Mouse (Mus musculus): ENCODE measurements around the gene Carnmt1. TPM values are rescaled to one million over a fixed set of nuclear protein-coding genes. Genes with fewer than 3 reads are reported as not detected.

Carnmt1 gene
- polyA plus RNA-seq, 1 experiment = 7.8 TPM

DNA sequence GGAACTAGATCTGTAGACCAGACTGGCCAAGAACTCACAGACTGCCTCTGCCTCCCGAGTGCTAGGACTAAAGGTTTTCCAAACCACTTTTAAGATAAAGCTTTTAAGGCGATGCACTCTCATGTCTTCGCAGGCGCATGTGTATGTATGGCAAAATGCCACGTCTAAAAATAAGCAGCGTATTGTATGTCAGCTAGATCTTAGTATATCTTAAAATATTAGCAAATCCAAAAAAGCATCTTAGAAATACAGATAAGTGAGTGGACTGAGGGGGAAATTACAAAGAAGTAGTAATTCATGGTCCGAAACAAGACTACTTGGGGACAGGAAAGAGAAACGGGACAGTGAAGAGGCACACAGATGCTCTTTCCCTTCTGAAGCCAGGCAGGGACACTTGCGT is 41.0 kb downstream of the Carnmt1 start:
- no peak for DNase-seq (ENCODE audit: extremely low spot score in 1 of 2, low spot score in 1 of 2)

DNA sequence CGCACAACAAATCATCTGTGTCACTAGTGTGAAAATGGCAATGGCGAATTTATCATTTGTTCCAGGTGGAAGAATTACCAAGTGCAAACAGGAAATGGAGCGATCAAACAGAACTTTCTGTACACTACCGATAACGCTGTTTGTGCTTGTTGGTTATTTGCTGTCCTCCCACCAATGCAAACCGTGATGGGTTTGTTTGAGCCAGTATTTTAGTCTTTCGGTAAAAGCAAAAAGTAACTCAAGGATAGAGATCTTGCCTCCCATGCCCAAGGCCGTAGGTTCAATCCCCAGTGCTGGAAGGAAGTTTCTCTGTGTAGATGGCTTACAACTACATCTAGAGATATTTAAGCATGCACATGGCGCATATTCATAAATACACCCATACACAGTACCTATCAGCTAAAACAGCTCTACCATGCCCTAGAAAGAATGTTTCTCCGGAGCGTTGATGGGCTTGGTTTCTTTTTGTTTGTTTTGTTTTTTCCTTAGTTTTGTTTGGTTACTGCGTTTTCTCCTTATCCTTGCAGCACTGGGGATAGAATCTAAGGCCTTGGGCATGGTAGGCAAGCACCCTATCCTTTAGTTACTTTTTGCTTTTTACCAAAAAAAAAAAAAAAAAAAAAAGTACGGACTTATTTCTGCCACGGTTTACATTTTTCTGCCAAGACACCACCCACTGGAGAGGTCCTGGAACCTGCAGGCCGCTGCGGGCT is 41.7 kb downstream of the Carnmt1 start:
- no peak for DNase-seq (ENCODE audit: extremely low spot score in 1 of 2, low spot score in 1 of 2)

DNA sequence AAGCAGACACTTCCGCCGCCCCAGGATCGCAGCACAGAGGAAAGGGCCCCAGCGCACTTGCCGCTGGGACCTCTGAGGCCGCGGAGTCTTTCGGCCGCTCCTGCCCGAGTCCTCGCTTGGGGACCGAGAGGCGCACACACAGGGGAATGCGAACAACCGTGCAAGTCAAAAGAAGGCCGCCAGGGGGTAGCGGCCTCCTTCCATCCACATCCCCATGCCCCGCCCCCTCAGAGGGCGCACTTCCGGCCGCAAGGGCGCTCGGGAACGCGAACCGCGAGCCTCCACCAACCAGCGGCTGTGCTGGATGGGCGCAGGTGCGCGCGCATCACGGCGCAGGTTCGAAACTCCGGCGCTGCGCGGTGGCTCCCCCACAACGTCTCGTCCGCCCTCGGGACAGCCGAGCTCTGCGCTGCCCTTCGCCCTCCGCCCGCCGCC is 42.3 kb downstream of the Carnmt1 start, which contains the start of gene D030056L22Rik:
TSS of gene D030056L22Rik (plus strand) at position 328 of the 435 bp plus-strand sequence.
- peak; percentile 94 to 99 for DNase-seq (ENCODE audit: extremely low spot score in 1 of 2, low spot score in 1 of 2)

DNA sequence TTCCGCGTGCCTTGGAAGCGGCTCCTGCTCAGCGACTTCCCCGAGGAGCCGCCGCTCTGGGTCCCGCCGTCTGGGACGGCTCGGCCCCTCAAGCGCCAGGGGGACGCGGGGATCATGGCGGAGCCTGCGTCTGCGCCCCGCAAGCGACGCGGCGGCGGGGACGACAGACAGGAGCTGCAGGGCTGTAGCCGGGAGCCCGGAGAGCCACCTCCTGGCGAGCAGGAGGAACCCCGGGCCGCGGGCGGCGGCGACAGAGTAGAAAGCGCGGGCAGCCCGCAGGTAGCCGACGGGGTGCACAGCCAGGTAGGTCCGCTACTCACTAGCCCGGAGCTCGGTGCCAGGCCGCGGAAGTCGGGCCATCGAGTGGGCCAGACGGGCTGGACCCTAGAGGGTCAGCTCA is 42.8 kb downstream of the Carnmt1 start:
- peak in 1 of 2 experiments; percentile 55 for DNase-seq (ENCODE audit: extremely low spot score in 1 of 2, low spot score in 1 of 2)

DNA sequence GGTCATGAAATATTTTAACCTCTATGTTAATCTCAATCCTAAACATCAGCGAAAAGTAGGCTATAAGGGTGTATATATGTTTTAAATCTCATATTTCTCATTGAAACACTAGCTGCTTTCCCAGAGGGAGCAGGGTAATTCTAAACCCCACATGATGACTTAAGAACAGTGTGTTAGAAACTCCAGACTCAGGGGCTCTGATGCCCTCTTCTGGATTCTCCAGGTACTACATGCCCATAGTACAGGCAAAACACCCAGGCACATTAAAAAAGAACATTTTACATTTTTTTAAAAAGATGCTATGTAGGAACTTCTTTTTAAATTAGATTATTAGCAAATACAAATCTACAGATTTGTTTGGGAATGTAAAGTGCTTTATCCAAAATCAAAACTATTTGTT is 45.8 kb downstream of the Carnmt1 start:
- DNase-seq (ENCODE audit: extremely low spot score in 1 of 2, low spot score in 1 of 2) = peak; percentile 54 to 91

DNA sequence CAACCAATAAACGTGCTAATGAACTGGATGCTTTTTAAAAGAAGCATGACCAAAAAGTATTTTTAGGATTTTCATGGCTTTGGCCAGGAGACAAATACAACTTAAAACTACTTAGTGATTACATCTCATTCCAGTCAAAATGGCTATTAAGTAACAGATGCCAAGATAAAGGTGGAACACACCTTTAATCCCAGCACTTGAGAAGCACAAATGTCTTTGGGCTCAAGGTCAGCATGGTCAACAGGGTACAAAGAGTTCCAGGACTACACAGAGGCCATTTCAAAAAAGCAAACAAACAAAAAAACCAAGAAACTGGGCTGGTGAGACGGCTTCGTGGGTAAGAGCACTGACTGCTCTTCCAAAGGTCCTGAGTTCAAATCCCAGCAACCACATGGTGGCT is 49.8 kb downstream of the Carnmt1 start:
- no peak for DNase-seq (ENCODE audit: extremely low spot score in 1 of 2, low spot score in 1 of 2)

DNA sequence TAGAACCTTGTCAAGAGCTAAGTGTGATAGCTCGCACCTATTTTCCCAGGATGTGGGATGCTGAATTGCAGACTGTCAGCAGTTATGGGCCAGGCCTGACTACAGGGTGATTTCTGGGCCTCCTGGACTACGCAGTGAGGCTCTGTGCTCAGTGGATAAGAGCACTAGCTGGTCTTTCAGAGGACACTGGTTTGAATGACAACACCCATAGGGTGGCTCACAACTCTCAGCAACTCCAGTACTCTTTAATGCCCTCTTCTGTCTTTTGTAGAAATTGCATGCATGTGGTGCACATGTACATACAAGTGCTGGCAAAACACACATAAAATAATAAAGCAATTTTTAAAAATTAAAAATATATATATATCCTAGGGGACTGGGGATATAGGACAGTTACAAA is 54.6 kb downstream of the Carnmt1 start:
- no peak for DNase-seq (ENCODE audit: extremely low spot score in 1 of 2, low spot score in 1 of 2)

DNA sequence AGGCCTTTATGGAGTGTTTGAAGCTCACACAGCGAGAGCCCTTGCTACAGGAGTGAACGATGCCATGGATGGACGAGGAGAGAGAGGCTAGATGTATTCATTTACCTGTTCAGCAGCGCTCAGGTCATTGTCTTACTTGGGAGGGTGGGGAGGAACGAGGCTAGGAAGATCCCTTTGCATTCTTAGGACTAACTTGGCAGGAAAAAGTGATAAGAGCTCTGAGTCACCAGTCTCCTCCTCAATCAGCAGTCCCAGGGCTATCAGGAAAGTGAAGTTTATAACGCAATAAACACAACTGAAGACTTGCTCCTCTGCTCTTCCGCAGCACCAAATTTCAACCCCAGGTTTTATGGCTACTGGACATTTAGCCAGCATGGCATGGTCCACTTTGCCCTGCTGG is 59.7 kb downstream of the Carnmt1 start:
- DNase-seq (ENCODE audit: extremely low spot score in 1 of 2, low spot score in 1 of 2) = no peak

DNA sequence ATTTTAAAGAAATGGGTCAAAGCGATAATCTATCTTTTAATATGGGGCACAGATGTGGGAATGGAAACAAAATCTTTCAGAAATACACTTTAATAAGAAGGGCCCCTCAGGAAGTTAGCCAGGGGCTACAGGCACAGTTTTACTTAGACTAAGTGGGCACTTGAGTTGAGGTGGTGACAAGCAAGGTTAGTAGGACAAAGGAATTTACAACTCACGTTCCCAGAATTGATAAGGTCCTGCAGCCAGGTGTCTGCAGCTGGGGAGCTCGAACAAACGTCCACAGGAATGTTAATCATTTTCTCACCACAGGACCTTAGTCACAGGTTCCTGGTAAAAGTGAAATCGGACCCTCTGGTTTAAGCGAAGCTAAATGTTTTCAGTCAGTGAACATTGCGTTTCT is 60.5 kb downstream of the Carnmt1 start:
- no peak for DNase-seq (ENCODE audit: extremely low spot score in 1 of 2, low spot score in 1 of 2)

DNA sequence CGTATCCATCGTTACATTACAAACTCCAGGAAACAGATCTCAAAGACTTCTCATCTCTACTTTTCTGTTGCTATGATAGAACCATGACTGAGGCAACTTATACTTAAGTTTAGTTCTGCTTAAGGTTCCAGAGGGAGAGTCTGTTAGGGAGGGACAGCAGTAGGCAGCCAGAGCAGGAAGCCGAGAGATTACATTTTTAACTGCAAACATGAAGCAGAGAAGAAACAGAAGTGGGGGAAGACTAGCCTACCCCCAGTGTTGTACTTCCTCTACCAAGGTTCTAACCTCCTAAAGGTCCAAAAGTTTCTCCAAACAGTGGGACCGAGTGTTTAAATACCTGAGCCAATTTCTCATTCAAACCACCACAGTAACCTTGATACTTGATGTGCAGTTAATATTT is 65.3 kb downstream of the Carnmt1 start:
- DNase-seq (ENCODE audit: extremely low spot score in 1 of 2, low spot score in 1 of 2) = no peak

DNA sequence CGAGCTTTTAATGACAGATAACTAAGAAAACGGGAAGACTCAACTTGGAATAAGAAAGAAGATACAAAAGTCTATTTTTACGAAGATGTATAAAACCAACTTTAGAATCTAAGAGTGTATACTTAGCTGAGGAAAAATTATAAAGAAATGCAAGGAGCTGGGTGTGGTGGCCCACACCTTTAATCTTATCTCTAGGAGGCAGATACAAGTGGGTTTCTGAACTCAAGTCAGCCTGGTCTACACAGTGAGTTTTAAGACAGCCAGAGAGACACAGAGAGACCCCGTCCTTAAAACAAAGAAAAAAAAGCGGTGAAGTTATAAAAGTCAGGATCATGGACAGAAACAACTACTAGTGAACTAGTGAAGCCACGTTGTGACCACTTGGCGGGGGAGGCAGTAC is 68.6 kb downstream of the Carnmt1 start:
- no peak for DNase-seq (ENCODE audit: extremely low spot score in 1 of 2, low spot score in 1 of 2)

DNA sequence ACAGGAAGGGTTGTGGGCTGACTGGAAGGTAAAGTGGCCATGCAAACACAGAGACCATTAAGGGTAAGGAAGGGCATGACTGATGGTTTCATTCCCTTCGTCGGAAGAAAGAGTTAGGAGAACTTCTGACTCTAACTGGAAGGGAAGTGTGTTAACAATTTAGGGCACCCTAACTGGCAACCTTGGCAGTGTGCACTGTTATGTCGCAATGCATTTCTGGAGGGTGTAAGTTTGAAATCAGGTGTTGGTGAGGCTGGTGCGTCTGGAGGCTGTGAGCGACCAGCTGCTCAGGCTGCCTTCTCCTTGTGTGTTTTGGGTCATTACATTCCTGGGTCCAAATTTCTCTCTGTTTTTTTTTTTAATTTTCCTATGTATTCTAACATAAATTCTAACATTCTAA is 73.4 kb downstream of the Carnmt1 start:
- no peak for DNase-seq (ENCODE audit: extremely low spot score in 1 of 2, low spot score in 1 of 2)

DNA sequence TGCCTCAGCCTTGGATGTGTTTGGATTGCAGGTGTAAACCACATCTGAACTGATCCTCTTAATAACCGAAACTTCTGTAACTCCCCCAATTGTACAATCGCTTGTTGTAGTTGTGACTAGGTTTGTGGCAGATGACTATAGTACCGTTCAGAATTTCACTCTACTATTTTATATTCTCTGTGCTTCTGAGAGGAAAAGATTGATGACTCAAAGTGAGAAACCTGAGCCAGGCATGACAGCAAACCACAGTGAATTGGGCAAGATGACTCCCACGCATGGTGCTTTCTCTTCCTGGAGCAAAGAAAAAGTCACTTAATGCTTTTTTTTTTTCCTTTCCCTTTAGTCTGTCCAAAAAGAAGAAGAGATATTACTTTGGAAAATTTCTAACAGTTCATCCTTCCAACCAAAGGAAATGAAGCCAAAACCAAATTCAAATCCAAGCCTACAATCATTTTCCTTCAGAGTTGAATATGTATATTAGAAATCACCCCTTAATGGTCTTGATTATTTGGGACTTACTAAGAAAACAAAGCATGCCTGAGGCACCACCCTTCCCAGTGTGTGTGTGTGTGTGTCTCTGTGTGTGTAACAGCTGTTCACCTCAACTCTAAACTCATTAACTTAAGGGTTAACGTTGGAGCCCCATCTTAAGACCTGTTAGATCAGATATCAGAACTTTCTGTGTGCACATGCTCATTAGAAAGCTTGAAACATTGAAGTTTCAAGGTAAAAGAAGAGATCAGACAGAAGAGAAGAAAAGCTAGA is 76.2 kb downstream of the Carnmt1 start:
- peak in 1 of 2 experiments; percentile 23 for DNase-seq (ENCODE audit: extremely low spot score in 1 of 2, low spot score in 1 of 2)

DNA sequence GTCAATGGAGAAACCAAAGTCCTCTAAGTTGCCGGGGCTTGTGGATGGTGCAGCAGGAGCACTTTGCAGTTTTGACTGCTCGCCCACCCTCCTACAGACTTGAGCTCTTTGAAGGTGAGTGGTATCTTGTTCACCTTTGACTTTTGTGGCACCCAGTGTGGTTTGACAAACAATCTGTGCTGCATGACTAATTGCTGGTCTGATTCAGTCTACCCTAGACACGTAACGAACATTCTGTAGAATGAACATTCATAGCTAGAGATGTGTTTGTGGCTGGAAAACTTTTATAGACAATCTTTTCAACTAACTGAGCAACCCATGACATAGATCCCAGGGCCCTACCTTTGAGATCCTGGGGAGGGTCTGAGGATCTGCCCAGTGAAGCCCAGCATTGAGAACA is 76.8 kb downstream of the Carnmt1 start:
- no peak for DNase-seq (ENCODE audit: extremely low spot score in 1 of 2, low spot score in 1 of 2)

DNA sequence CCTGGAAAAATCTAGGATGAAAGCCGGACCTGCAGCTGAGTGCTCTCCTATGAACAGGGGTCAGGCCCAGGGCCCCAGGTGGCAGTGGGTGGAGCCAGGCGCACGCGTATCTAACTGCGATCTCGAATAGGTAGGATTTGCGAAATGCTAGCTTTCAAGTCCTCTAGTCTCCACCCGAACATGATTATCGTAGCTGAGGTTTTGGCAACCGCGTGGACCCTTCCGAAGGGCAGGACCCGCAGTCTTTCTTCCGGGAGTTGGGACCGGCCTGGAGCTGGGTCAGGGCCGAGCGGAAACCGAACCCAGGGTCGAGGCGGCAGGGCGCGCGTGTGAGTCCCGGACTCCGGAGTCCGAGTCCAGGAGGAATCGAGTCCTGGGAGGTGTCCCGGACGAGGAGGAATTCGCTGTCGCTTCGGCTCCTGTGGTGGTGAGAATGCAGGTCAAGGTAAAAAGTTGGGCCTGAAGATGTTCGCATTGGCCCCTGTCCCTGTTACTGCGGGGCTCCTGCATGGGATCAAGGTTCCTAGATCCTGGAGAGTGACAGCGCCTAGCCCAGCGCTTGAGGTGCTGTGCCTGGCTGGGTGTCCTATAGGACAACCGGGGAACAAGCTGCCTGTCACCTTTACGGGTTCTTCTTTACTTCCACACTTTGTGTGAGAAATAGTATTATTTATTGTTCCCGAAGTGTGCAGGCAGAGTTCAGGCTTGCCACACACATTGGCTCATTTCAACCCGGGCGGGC is 79.2 kb downstream of the Carnmt1 start, which contains the start of gene Trpm6:
TSS of gene Trpm6 (plus strand) at position 386 of the 742 bp plus-strand sequence.
- DNase-seq (ENCODE audit: extremely low spot score in 1 of 2, low spot score in 1 of 2) = no peak

Other genes starting within 250 kb of the Carnmt1 start
- 21.3 and 25.7 TPM in 2 replicates for gene Ostf1, start 38.9 kb upstream of the Carnmt1 start, polyA plus RNA-seq (2012; rRNA removed)
- gene Nmrk1, start 38.8 kb upstream of the Carnmt1 start, polyA plus RNA-seq (2012; rRNA removed) = 9.2 and 9.8 TPM in 2 replicates
- 32.7 TPM in 2 replicates for gene D030056L22Rik, start 42.4 kb downstream of the Carnmt1 start, polyA plus RNA-seq (2012; rRNA removed)
- gene Trpm6, start 79.2 kb downstream of the Carnmt1 start, polyA plus RNA-seq (2012; rRNA removed) = 0.30 and 0.32 TPM in 2 replicates

Data from frontal cortex, adult 2 months (tissue).